Mouse (Mus musculus) ES-Bruce4 (cell line): ENCODE results near the gene Gm35549.

Experiments used
- CTCF ChIP-seq: IDR thresholded peaks from one replicate; pipeline ENCODE4 v1.8.1; 2011; ENCODE audit warnings: low read depth, low read length
- POLR2A ChIP-seq: IDR thresholded peaks from one replicate; pipeline ENCODE4 v1.8.1; 2011; ENCODE audit warnings: low read length; ENCODE audit not compliant: insufficient read depth

GRCm38 (mm10) chr9:122864848-122865247 is 21.0 kb upstream of the Gm35549 start:
- TF ChIP-seq POLR2A, result no peak
- TF ChIP-seq CTCF, result no peak
